Mouse (Mus musculus) olfactory bulb, adult 2 months (tissue): ENCODE measurements around the gene 5730455P16Rik.

ENCODE experiments used
- CTCF ChIP-seq: fragments of 200-500 bp; IDR thresholded peaks from 2 replicates; pipeline ENCODE4 v1.5.1; 2012; ENCODE audit warnings: low read depth, mild to moderate bottlenecking, low read length, moderate library complexity; ENCODE audit not compliant: insufficient read depth
- POLR2A ChIP-seq: fragments of 200-500 bp; IDR thresholded peaks from 2 replicates; pipeline ENCODE4 v1.6.1; 2012; ENCODE audit warnings: mild to moderate bottlenecking, low read depth, low read length, moderate library complexity; ENCODE audit not compliant: insufficient read depth

DNA sequence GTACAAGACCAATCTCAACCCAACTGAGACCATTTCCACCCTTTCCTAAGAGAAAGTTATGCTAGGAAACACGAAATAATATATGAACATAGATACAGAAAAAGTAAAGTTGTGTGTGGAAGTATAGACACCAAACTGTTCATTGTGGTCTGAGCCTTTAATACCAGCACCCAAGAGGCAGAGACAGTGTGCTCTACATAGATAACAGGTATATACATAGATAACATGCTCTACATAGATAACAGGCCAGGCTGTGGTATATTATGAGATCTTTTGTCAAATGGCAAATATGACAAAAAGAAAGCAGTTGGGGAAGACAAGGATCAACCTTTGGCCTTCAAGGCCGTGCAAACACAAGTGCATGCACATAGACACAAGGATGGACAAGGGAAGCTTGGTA lies 32.5 kb upstream of the 5730455P16Rik start:
- TF ChIP-seq CTCF (no peak), POLR2A (no peak)
